Mouse (Mus musculus): ENCODE data around the gene Sim2. TPM values are rescaled to one million over a fixed set of nuclear protein-coding genes. Genes with fewer than 3 reads are reported as not detected.
A peak's percentile ranks its signal among the peaks of the same experiment; 100 is the strongest.

The Sim2 gene
- polyA plus RNA-seq, 1 experiment from 2014 or later: not detected

DNA sequence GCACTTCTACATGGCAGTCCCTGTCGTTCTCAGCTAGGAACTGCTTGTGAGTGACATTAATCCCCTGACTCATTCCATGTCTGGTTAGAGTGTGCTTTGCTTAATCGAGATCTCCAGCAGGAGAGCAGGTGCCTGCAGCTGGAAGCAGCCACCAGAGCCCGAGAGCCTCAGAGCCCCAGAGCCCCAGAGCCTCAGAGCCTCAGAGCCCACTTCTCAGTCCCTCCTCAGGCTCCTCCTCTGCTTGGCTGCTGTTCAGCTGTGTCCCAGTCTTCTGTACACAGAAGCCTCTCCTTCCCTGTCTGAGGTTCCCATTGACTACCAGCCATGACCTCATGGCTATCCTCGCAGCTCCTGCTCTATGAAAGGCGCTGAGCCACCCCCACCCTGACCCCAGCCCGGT, 32.6 kb downstream of the Sim2 start:
- no peak overlapping the region for H3K4me2 ChIP-seq (replicated peaks; ENCODE audit: low read depth)
- no peaks in the 10 kb centered on the region for H3K4me1 ChIP-seq (replicated peaks; ENCODE audit: control insufficient read depth, insufficient read depth, low read length)
- 33% methylated on average over 6 of the region's 6 CpGs for WGBS
- H3K27me3 ChIP-seq (replicated peaks; ENCODE audit: control insufficient read depth, insufficient read depth, low read length): peaks cover 17% of the 10 kb centered on the region; the same call in 1 of the 2 replicates
- H3K9me3 ChIP-seq (ENCODE audit: control insufficient read depth): no peaks in the 10 kb centered on the region
- no peak overlapping the region for H3K4me3 ChIP-seq (ENCODE audit: low read depth, low read length)
- H3K36me3 ChIP-seq (ENCODE audit: control insufficient read depth, insufficient read depth): no peaks in the 10 kb centered on the region
- no peak for ATAC-seq
- H3K9ac ChIP-seq (ENCODE audit: low read depth, low read length): no peak overlapping the region
- TF ChIP-seq CTCF (IDR thresholded peaks at IDR 0.05; ENCODE audit: low read depth): no peak
- H3K27ac ChIP-seq (ENCODE audit: low read depth, low read length): no peak overlapping the region

DNA sequence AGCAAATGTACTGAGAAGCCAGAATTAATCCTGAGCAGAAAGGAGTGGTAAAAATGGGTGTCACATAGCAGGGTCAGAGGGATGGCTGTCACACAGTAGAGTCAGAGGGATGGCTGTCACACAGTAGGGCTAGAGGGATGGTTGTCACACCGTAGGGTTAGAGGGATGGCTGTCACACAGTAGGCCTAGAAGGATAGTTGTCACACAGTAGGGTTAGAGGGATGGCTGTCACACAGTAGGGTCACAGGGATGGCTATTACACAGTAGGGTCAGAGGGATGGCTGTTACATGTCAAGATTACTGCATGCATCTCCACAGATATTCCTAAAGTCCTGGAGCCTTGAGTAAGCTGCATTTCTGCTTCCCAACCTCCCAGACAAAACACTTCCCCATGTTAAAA, 33.7 kb downstream of the Sim2 start:
- no peak for TF ChIP-seq CTCF (IDR thresholded peaks at IDR 0.05; ENCODE audit: low read depth)
- WGBS: 88% methylated on average over 1 of the region's 1 CpGs

DNA sequence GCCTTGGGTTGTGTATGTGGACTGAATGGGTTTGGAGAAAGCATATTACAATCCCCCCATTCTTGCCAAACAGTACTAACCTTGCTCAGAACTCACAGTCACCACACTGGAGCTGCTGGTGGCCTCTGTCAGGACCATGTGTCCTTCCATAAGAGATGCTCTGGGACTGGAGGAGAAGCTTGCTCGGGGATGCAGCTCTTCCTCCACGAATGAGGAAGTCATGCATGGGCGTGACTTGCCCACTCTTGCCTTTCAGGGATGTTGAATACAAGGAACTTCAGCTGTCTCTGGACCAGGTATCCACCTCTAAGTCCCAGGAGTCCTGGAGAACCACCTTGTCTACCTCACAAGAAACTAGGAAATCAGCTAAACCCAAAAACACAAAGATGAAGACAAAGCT, 37.6 kb downstream of the Sim2 start:
- H3K4me1 ChIP-seq (replicated peaks; ENCODE audit: control insufficient read depth, insufficient read depth, low read length): no peaks in the 10 kb centered on the region; the same call in 1 of the 2 replicates
- no peaks in the 10 kb centered on the region for H3K9me3 ChIP-seq (ENCODE audit: control insufficient read depth)
- ATAC-seq: no peak
- H3K36me3 ChIP-seq (ENCODE audit: control insufficient read depth, insufficient read depth): no peaks in the 10 kb centered on the region
- TF ChIP-seq CTCF (IDR thresholded peaks at IDR 0.05; ENCODE audit: low read depth): no peak
- H3K9ac ChIP-seq (ENCODE audit: low read depth, low read length): no peak overlapping the region
- H3K27ac ChIP-seq (ENCODE audit: low read depth, low read length): no peak overlapping the region
- H3K4me2 ChIP-seq (replicated peaks; ENCODE audit: low read depth): no peak overlapping the region
- H3K27me3 ChIP-seq (replicated peaks; ENCODE audit: control insufficient read depth, insufficient read depth, low read length): peaks cover 38% of the 10 kb centered on the region
- H3K4me3 ChIP-seq (ENCODE audit: low read depth, low read length): no peak overlapping the region
- 86% methylated on average over 3 of the region's 3 CpGs for WGBS

More for the DNA sequence above, 33.7 kb downstream of the Sim2 start:
- Histone ChIP-seq H3K9ac (ENCODE audit: low read depth, low read length) (no peak overlapping the region), H3K4me1 (replicated peaks; ENCODE audit: control insufficient read depth, insufficient read depth, low read length) (no peaks in the 10 kb centered on the region), H3K4me3 (ENCODE audit: low read depth, low read length) (no peak overlapping the region), H3K4me2 (replicated peaks; ENCODE audit: low read depth) (no peak overlapping the region), H3K27me3 (replicated peaks; ENCODE audit: control insufficient read depth, insufficient read depth, low read length) (peaks cover 15% of the 10 kb centered on the region; the same call in 1 of the 2 replicates), H3K27ac (ENCODE audit: low read depth, low read length) (no peak overlapping the region), H3K36me3 (ENCODE audit: control insufficient read depth, insufficient read depth) (no peaks in the 10 kb centered on the region), H3K9me3 (ENCODE audit: control insufficient read depth) (no peaks in the 10 kb centered on the region)
- no peak for ATAC-seq

DNA sequence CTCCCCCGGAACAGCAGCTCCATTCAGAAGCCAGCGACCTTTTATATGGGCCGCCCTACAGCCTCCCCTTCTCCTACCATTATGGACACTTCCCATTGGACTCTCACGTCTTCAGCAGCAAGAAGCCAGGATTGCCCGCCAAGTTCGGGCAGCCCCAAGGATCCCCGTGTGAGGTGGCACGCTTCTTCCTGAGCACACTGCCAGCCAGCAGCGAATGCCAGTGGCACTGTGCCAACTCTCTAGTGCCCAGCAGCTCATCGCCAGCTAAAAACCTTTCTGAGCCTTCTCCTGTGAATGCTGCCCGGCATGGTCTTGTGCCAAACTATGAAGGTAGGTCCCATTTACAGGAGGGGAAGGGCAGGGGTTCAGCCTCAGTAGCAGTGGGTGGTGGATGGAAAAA, 38.5 kb downstream of the Sim2 start:
- H3K4me3 ChIP-seq (ENCODE audit: low read depth, low read length): no peak overlapping the region
- H3K27me3 ChIP-seq (replicated peaks; ENCODE audit: control insufficient read depth, insufficient read depth, low read length): peaks cover 38% of the 10 kb centered on the region
- no peak for ATAC-seq
- no peak overlapping the region for H3K9ac ChIP-seq (ENCODE audit: low read depth, low read length)
- no peaks in the 10 kb centered on the region for H3K36me3 ChIP-seq (ENCODE audit: control insufficient read depth, insufficient read depth)
- H3K27ac ChIP-seq (ENCODE audit: low read depth, low read length): no peak overlapping the region
- no peak for TF ChIP-seq CTCF (IDR thresholded peaks at IDR 0.05; ENCODE audit: low read depth)
- H3K4me2 ChIP-seq (replicated peaks; ENCODE audit: low read depth): no peak overlapping the region
- no peaks in the 10 kb centered on the region for H3K9me3 ChIP-seq (ENCODE audit: control insufficient read depth)
- H3K4me1 ChIP-seq (replicated peaks; ENCODE audit: control insufficient read depth, insufficient read depth, low read length): no peaks in the 10 kb centered on the region; the same call in 1 of the 2 replicates
- 76% methylated on average over 11 of the region's 11 CpGs for WGBS

DNA sequence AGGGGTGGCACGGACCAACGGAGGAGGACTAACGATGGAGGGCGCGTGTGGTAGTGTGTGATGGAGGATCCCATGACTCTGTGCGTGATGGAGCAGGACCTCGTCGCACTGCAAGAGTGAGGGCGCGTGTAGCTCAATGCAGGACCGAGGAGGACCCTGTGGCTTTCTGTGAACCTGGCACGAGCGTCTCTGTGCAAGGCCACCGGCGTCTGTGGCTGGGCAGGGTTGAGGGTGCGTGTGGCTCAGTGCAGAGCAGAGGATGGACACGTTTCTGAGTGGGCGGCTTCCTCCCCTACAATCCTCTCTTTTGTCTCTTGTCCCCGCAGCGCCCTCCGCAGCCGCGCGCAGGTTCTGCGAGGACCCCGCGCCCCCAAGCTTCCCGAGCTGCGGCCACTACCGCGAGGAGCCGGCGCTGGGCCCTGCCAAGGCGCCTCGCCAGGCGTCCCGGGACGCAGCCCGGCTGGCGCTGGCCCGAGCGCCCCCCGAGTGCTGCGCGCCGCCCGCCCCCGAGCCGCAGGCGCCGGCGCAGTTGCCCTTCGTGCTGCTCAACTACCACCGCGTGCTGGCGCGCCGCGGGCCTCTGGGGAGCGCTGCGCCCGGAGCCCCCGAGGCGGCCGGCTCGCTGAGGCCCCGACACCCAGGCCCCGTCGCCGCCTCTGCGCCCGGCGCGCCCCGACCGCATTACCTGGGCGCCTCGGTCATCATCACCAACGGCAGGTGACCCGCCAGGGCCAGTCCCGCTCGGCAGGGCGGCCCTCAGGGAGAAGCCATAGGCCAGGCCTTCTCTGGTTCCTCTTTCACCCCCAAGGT, 40.6 kb downstream of the Sim2 start:
- peak overlapping the region; percentile 30 for H3K4me3 ChIP-seq (ENCODE audit: low read depth, low read length)
- H3K4me1 ChIP-seq (replicated peaks; ENCODE audit: control insufficient read depth, insufficient read depth, low read length): no peaks in the 10 kb centered on the region; the same call in 1 of the 2 replicates
- H3K9me3 ChIP-seq (ENCODE audit: control insufficient read depth): no peaks in the 10 kb centered on the region
- no peak; the same call in 1 of the 2 replicates for ATAC-seq
- H3K36me3 ChIP-seq (ENCODE audit: control insufficient read depth, insufficient read depth): no peaks in the 10 kb centered on the region
- H3K27me3 ChIP-seq (replicated peaks; ENCODE audit: control insufficient read depth, insufficient read depth, low read length): peaks cover 38% of the 10 kb centered on the region
- H3K27ac ChIP-seq (ENCODE audit: low read depth, low read length): no peak overlapping the region
- 0 out of 2 replicates have a peak overlapping the region, but pooled peaks have one; percentile 26 for H3K9ac ChIP-seq (ENCODE audit: low read depth, low read length)
- TF ChIP-seq CTCF (IDR thresholded peaks at IDR 0.05; ENCODE audit: low read depth): no peak
- H3K4me2 ChIP-seq (replicated peaks; ENCODE audit: low read depth): peak overlapping the region; percentile 61
- 1% methylated on average over 61 of the region's 83 CpGs for WGBS

GRCm38 (mm10) chr16:94126200-94126599, 41.5 kb downstream of the Sim2 start:
- Histone ChIP-seq H3K9ac (ENCODE audit: low read depth, low read length) (no peak overlapping the region), H3K9me3 (ENCODE audit: control insufficient read depth) (no peaks in the 10 kb centered on the region), H3K27ac (ENCODE audit: low read depth, low read length) (no peak overlapping the region), H3K4me3 (ENCODE audit: low read depth, low read length) (peak overlapping the region; percentile 30; the same call in 1 of the 2 replicates), H3K4me2 (replicated peaks; ENCODE audit: low read depth) (no peak overlapping the region), H3K36me3 (ENCODE audit: control insufficient read depth, insufficient read depth) (no peaks in the 10 kb centered on the region), H3K27me3 (replicated peaks; ENCODE audit: control insufficient read depth, insufficient read depth, low read length) (peaks cover 38% of the 10 kb centered on the region), H3K4me1 (replicated peaks; ENCODE audit: control insufficient read depth, insufficient read depth, low read length) (no peaks in the 10 kb centered on the region; the same call in 1 of the 2 replicates)
- ATAC-seq: no peak
- 52% methylated on average over 9 of the region's 9 CpGs for WGBS
- no peak for TF ChIP-seq CTCF (IDR thresholded peaks at IDR 0.05; ENCODE audit: low read depth)
